Mouse (Mus musculus): ENCODE measurements at regions not wholly inside any gene's neighbourhood (a gene's known extent, or its start where the extent isn't known, plus 50 kb on each side); places are given as distances from the start of the nearest gene placed in this dataset.

- 89% methylated on average over 5 of the region's 5 CpGs for WGBS
- Histone ChIP-seq H3K27ac (replicated peaks) (no peak overlapping the region), H3K36me3 (no peaks in the 10 kb centered on the region), H3K9me3 (replicated peaks) (no peaks in the 10 kb centered on the region), H3K4me1 (no peaks in the 10 kb centered on the region), H3K27me3 (ENCODE audit: low read depth, poor library complexity, severe bottlenecking) (no peaks in the 10 kb centered on the region), H3K4me3 (no peak overlapping the region)
- no peak for DNase-seq (ENCODE audit: low spot score)
These were observed 754.0 kb upstream of the Sox9 start for GRCm38 (mm10) chr11:112028031-112028430.

DNA sequence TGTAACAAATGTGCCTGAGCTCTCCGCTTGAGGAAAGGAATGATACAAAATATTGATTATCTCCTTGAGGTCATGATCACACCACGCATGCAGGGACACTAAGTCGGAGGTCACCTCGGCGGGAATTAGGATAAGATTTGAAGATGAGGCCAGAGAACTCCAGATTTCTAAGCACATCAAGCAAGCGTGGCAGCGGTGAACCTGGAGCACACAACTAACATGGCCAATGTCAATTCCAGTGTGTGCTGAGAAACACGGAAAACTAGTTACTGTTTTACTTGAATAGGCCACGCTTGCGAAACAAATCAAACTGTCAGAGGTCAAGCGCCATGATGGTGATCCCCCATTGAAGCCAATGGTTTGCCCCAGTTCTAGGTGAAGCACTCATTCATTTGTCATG, 743.3 kb upstream of the Sox9 start:
- H3K9me3 ChIP-seq (replicated peaks), result no peaks in the 10 kb centered on the region
- DNase-seq (ENCODE audit: low spot score), result no peak
- H3K4me3 ChIP-seq, result no peak overlapping the region
- H3K36me3 ChIP-seq, result no peaks in the 10 kb centered on the region
- WGBS, result 95% methylated on average over 11 of the region's 11 CpGs
- H3K27ac ChIP-seq (replicated peaks), result no peak overlapping the region
- no peaks in the 10 kb centered on the region for H3K27me3 ChIP-seq (ENCODE audit: low read depth, poor library complexity, severe bottlenecking)
- H3K4me1 ChIP-seq, result no peaks in the 10 kb centered on the region

DNA sequence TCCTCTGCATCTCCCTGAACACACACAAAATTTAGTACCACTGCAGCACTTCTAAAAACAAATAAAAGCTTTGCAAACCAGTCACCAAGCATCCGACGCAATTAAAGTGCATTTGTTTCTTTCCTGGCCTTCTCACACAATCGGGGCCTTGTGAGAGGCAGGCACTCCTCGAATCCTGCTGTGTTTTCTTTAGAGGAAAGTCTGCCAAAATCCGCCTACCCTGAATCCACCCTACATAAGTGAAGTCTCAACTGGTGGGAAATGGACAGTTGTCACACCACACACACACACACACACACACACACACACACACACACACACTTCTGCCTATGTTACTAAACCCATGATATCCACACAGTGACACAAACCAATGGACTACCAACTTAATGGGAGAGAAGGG, 737.6 kb upstream of the Sox9 start:
- no peaks in the 10 kb centered on the region for H3K27me3 ChIP-seq (ENCODE audit: low read depth, poor library complexity, severe bottlenecking)
- no peaks in the 10 kb centered on the region for H3K36me3 ChIP-seq
- H3K4me1 ChIP-seq, result no peaks in the 10 kb centered on the region
- DNase-seq (ENCODE audit: low spot score), result no peak
- H3K4me3 ChIP-seq, result no peak overlapping the region
- WGBS, result 48% methylated on average over 5 of the region's 5 CpGs
- H3K9me3 ChIP-seq (replicated peaks), result no peaks in the 10 kb centered on the region
- no peak overlapping the region for H3K27ac ChIP-seq (replicated peaks)

DNA sequence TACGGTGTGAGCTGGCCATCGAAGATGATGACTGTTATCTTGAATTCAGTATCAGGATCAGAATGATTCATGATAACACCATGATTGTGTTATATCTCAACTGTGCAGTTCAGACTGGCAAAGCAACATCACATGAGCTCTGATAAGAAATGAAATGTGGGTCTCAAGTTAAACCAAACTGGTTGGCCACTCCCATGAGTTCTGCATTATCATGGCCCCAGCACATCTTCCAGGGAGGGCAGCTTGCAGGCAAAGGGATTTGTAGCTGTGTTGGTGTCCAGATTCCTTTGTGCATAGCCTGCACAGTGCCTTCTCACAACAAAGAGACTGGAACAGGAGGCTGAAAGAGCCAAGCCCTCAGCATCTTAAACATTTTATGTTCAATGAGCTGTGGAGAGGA, 736.7 kb upstream of the Sox9 start:
- Histone ChIP-seq H3K27me3 (ENCODE audit: low read depth, poor library complexity, severe bottlenecking) (no peaks in the 10 kb centered on the region), H3K36me3 (no peaks in the 10 kb centered on the region), H3K9me3 (replicated peaks) (no peaks in the 10 kb centered on the region), H3K4me1 (peaks cover 4% of the 10 kb centered on the region; the same call in 1 of the 2 replicates), H3K27ac (replicated peaks) (no peak overlapping the region), H3K4me3 (no peak overlapping the region)
- WGBS, result 94% methylated on average over 2 of the region's 2 CpGs
- no peak for DNase-seq (ENCODE audit: low spot score)

DNA sequence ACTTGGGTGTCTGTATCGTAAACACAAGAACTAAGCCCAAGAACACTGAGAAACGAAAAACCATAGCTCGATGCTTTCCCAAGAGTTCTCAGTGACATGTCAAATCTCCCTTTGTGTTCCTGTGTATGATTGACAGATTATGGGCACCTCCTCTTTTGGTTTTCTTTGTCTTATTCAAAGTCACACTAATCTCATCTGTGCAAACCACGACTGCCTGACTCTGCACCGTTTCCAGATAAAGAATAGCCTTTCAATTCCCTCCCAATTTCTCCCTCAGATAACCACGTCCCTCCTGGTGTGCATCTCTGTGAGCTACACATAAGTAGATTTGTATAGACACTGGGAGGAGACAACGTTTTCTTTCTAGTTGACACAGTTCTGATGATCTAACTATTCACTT, 731.7 kb upstream of the Sox9 start:
- Histone ChIP-seq H3K36me3 (no peaks in the 10 kb centered on the region), H3K27ac (replicated peaks) (no peak overlapping the region), H3K9me3 (replicated peaks) (no peaks in the 10 kb centered on the region), H3K4me1 (peaks cover 7% of the 10 kb centered on the region; the same call in 1 of the 2 replicates), H3K4me3 (no peak overlapping the region), H3K27me3 (ENCODE audit: low read depth, poor library complexity, severe bottlenecking) (no peaks in the 10 kb centered on the region)
- no peak for DNase-seq (ENCODE audit: low spot score)
- WGBS, result 34% methylated on average over 7 of the region's 7 CpGs

DNA sequence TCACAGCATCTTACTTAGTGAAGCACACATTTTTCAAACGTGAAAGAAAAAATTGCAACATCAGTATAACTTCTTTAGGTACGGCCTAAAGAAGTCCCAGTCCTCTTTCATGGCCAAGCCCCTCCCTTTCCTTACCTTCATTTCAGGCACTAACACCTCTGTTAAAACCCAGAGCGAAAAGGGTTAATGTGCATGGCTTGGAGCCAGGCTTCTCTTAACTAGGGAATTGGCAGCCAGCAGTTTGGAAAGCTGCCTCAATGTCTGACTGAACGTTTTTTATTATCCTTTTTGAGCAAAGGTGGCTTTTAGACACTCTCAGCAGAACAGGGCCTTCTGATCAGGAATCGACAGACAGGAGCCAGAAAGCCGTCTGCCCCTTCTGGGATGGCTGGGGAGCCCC, 726.4 kb upstream of the Sox9 start:
- Histone ChIP-seq H3K9me3 (replicated peaks) (no peaks in the 10 kb centered on the region), H3K4me1 (peaks cover under 1% of the 10 kb centered on the region; the same call in 1 of the 2 replicates), H3K4me3 (no peak overlapping the region), H3K27ac (replicated peaks) (no peak overlapping the region), H3K36me3 (no peaks in the 10 kb centered on the region), H3K27me3 (ENCODE audit: low read depth, poor library complexity, severe bottlenecking) (no peaks in the 10 kb centered on the region)
- no peak for DNase-seq (ENCODE audit: low spot score)
- 77% methylated on average over 6 of the region's 6 CpGs for WGBS

DNA sequence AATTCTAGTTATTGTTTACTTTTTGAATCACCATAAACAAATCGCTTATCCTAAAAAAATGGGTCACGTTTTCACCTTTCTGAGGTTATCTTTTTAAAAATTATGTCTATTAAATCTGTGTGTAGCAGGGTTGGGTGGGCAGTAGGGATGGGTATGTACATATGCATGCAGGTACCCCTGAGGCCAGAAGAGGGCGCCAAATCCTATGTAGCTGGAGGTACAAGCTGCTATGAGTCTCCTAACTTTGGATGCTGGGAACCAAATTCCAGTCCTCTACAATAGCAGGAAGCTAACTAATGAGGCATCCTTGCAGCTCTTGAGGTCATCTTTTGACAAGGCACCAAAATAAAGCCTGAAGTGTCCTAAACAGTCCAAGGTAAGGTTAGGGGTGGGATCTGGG, 714.8 kb upstream of the Sox9 start:
- peaks cover 4% of the 10 kb centered on the region; the same call in 1 of the 2 replicates for H3K9me3 ChIP-seq (replicated peaks)
- H3K4me1 ChIP-seq, result no peaks in the 10 kb centered on the region
- H3K4me3 ChIP-seq, result no peak overlapping the region
- DNase-seq (ENCODE audit: low spot score), result no peak
- no peaks in the 10 kb centered on the region for H3K27me3 ChIP-seq (ENCODE audit: low read depth, poor library complexity, severe bottlenecking)
- 78% methylated on average over 3 of the region's 3 CpGs for WGBS
- no peaks in the 10 kb centered on the region for H3K36me3 ChIP-seq
- H3K27ac ChIP-seq (replicated peaks), result no peak overlapping the region

GRCm38 (mm10) chr11:112068821-112069220, 713.2 kb upstream of the Sox9 start:
- Histone ChIP-seq H3K36me3 (no peaks in the 10 kb centered on the region), H3K27me3 (ENCODE audit: low read depth, poor library complexity, severe bottlenecking) (no peaks in the 10 kb centered on the region), H3K4me3 (no peak overlapping the region), H3K4me1 (no peaks in the 10 kb centered on the region), H3K27ac (replicated peaks) (no peak overlapping the region), H3K9me3 (replicated peaks) (peaks cover 4% of the 10 kb centered on the region; the same call in 1 of the 2 replicates)
- DNase-seq (ENCODE audit: low spot score), result no peak
- WGBS, result 93% methylated on average over 4 of the region's 4 CpGs

GRCm38 (mm10) chr11:112071571-112071970, 710.5 kb upstream of the Sox9 start:
- Histone ChIP-seq H3K27me3 (ENCODE audit: low read depth, poor library complexity, severe bottlenecking) (no peaks in the 10 kb centered on the region), H3K27ac (replicated peaks) (no peak overlapping the region), H3K4me3 (no peak overlapping the region), H3K4me1 (no peaks in the 10 kb centered on the region), H3K36me3 (no peaks in the 10 kb centered on the region), H3K9me3 (replicated peaks) (peaks cover 4% of the 10 kb centered on the region; the same call in 1 of the 2 replicates)
- no peak for DNase-seq (ENCODE audit: low spot score)
- WGBS, result 90% methylated on average over 7 of the region's 7 CpGs

GRCm38 (mm10) chr11:112081386-112081785, 700.6 kb upstream of the Sox9 start:
- 91% methylated on average over 4 of the region's 4 CpGs for WGBS
- H3K36me3 ChIP-seq, result no peaks in the 10 kb centered on the region

DNA sequence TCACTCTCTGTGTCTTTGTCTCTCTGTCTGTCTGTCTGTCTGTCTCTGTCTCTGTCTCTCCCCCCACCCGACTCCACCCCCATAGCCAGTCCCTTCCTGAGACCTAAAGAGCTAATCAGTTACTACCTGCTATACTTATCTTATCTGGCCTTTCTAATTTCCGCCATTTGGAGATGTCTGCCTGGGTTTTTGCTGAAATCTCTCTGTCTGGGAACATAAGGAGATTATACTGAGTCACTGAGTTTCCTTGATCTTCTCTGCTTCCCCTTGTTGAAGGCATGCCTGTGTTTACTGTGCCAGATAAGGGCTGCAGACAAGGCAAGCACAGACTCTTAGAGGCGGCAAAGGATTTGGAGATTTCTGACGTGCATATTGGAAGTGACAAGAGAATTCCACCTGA, 699.0 kb upstream of the Sox9 start:
- WGBS, result 36% methylated on average over 4 of the region's 4 CpGs
- H3K9me3 ChIP-seq (replicated peaks), result no peaks in the 10 kb centered on the region
- H3K36me3 ChIP-seq, result no peaks in the 10 kb centered on the region
- no peak overlapping the region for H3K4me3 ChIP-seq
- DNase-seq (ENCODE audit: low spot score), result no peak
- no peaks in the 10 kb centered on the region for H3K27me3 ChIP-seq (ENCODE audit: low read depth, poor library complexity, severe bottlenecking)
- 0 out of 2 replicates have a peak, but pooled peaks cover 5% of the 10 kb centered on the region for H3K4me1 ChIP-seq
- H3K27ac ChIP-seq (replicated peaks), result no peak overlapping the region

More at GRCm38 (mm10) chr11:112081386-112081785, 700.6 kb upstream of the Sox9 start:
- Histone ChIP-seq H3K27ac (replicated peaks) (no peak overlapping the region), H3K27me3 (ENCODE audit: low read depth, poor library complexity, severe bottlenecking) (no peaks in the 10 kb centered on the region), H3K9me3 (replicated peaks) (no peaks in the 10 kb centered on the region), H3K4me3 (no peak overlapping the region), H3K4me1 (0 out of 2 replicates have a peak, but pooled peaks cover 5% of the 10 kb centered on the region)
- no peak for DNase-seq (ENCODE audit: low spot score)

GRCm38 (mm10) chr11:112092168-112092567, 689.9 kb upstream of the Sox9 start:
- 92% methylated on average over 8 of the region's 8 CpGs for WGBS
- Histone ChIP-seq H3K36me3 (no peaks in the 10 kb centered on the region), H3K4me3 (no peak overlapping the region), H3K4me1 (peaks cover 5% of the 10 kb centered on the region), H3K9me3 (replicated peaks) (no peaks in the 10 kb centered on the region), H3K27ac (replicated peaks) (no peak overlapping the region), H3K27me3 (ENCODE audit: low read depth, poor library complexity, severe bottlenecking) (no peaks in the 10 kb centered on the region)
- no peak for DNase-seq (ENCODE audit: low spot score)

DNA sequence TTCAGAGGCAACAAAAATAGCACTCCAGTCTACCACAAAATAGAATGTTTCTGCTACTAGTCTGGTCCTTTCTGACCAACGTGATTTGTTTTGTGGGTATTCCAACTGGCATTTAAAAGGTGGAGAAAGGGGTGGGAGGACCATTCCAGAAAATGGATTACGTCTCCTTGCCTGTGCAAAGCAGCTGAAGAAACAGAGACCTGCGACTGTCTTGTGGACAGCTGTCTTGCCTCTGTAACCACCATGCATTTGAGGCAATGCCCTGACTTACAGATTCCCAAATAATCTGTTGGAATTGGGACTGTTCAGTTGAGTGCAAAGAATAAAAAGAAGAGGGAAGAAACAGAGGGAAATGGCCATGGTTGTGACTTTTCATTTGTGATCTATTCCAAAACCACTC, 687.0 kb upstream of the Sox9 start:
- peaks cover 5% of the 10 kb centered on the region for H3K4me1 ChIP-seq
- no peaks in the 10 kb centered on the region for H3K27me3 ChIP-seq (ENCODE audit: low read depth, poor library complexity, severe bottlenecking)
- 46% methylated on average over 3 of the region's 3 CpGs for WGBS
- no peaks in the 10 kb centered on the region for H3K36me3 ChIP-seq
- H3K27ac ChIP-seq (replicated peaks), result no peak overlapping the region
- no peak for DNase-seq (ENCODE audit: low spot score)
- H3K9me3 ChIP-seq (replicated peaks), result no peaks in the 10 kb centered on the region
- H3K4me3 ChIP-seq, result no peak overlapping the region

GRCm38 (mm10) chr11:112098161-112098560, 683.9 kb upstream of the Sox9 start:
- H3K36me3 ChIP-seq, result no peaks in the 10 kb centered on the region

More at GRCm38 (mm10) chr11:112098161-112098560, 683.9 kb upstream of the Sox9 start:
- 41% methylated on average over 1 of the region's 1 CpGs for WGBS
- DNase-seq (ENCODE audit: low spot score), result no peak
- H3K27ac ChIP-seq (replicated peaks), result no peak overlapping the region
- no peak overlapping the region for H3K4me3 ChIP-seq
- no peaks in the 10 kb centered on the region for H3K9me3 ChIP-seq (replicated peaks)
- H3K4me1 ChIP-seq, result peaks cover 5% of the 10 kb centered on the region
- no peaks in the 10 kb centered on the region for H3K27me3 ChIP-seq (ENCODE audit: low read depth, poor library complexity, severe bottlenecking)

Data from midbrain, embryonic 10.5 days (tissue).